Mouse (Mus musculus) midbrain, embryonic 16.5 days (tissue): ENCODE measurements around the gene Tnfsf13. TPM values are rescaled to one million over a fixed set of nuclear protein-coding genes. Genes with fewer than 3 reads are reported as not detected.
A peak's percentile ranks its signal among the peaks of the same experiment; 100 is the strongest.

Experiments
- ATAC-seq: fragments of 200-750 bp; cut with Nextera tagmentation; 2 replicates; pipeline ENCODE4 v1.8.0; 2017; ENCODE audit warnings: moderate TSS enrichment
- H3K27ac ChIP-seq: fragments of 300-500 bp; sonication (generic); 2 replicates; pipeline ENCODE4 v1.5.1; 2014; ENCODE audit warnings: mild to moderate bottlenecking, low read length, mixed read lengths
- H3K27me3 ChIP-seq: fragments of 300-500 bp; sonication (generic); 2 replicates; pipeline ENCODE4 v1.6.1; 2014; ENCODE audit warnings: low read depth, low read length, mixed read lengths; ENCODE audit not compliant: control insufficient read depth, insufficient read depth
- H3K36me3 ChIP-seq: fragments of 300-500 bp; sonication (generic); 2 replicates; pipeline ENCODE4 v1.6.1; 2014; ENCODE audit warnings: mild to moderate bottlenecking, low read length, moderate library complexity, mixed read lengths; ENCODE audit not compliant: control insufficient read depth, insufficient read depth
- H3K4me1 ChIP-seq: fragments of 300-500 bp; sonication (generic); 2 replicates; pipeline ENCODE4 v1.6.1; 2014; ENCODE audit warnings: mild to moderate bottlenecking, low read length, mixed read lengths; ENCODE audit not compliant: control insufficient read depth, insufficient read depth
- H3K4me2 ChIP-seq: fragments of 300-500 bp; sonication (generic); 2 replicates; pipeline ENCODE4 v1.6.1; 2014; ENCODE audit warnings: mild to moderate bottlenecking, low read length, mixed read lengths
- H3K4me3 ChIP-seq: fragments of 300-500 bp; sonication (generic); 2 replicates; pipeline ENCODE4 v1.5.1; 2014; ENCODE audit warnings: low read depth, mild to moderate bottlenecking, low read length, moderate library complexity, mixed read lengths
- H3K9ac ChIP-seq: fragments of 300-500 bp; sonication (generic); 2 replicates; pipeline ENCODE4 v1.6.1; 2014; ENCODE audit warnings: low read depth, low read length, mixed read lengths
- H3K9me3 ChIP-seq: fragments of 300-500 bp; sonication (generic); replicated peaks from 2 replicates; pipeline ENCODE4 v1.6.1; 2014; ENCODE audit warnings: mild to moderate bottlenecking, low read length, mixed read lengths; ENCODE audit not compliant: control insufficient read depth, poor library complexity, severe bottlenecking
- WGBS: fragments of 180-500 bp; shearing (Covaris S2); extraction: QIAGEN DNeasy Blood & Tissue Kit; methylation state at CpG from one replicate; pipeline ENCODE4 v1.1.7; 2014; 5-methylcytosine and 5-hydroxymethylcytosine counted together
- polyA plus RNA-seq: library from polyadenylated mRNA; unstranded; fragments of >200 nt; fragmentation: Nextera tagmentation; extraction: Ambion mirVana; gene quantifications from 2 replicates; pipeline ENCODE4 v1.2.1, GENCODE M21; 2015

Tnfsf13 gene
- polyA plus RNA-seq, 1 experiment from 2014 or later = 0.53 TPM

DNA sequence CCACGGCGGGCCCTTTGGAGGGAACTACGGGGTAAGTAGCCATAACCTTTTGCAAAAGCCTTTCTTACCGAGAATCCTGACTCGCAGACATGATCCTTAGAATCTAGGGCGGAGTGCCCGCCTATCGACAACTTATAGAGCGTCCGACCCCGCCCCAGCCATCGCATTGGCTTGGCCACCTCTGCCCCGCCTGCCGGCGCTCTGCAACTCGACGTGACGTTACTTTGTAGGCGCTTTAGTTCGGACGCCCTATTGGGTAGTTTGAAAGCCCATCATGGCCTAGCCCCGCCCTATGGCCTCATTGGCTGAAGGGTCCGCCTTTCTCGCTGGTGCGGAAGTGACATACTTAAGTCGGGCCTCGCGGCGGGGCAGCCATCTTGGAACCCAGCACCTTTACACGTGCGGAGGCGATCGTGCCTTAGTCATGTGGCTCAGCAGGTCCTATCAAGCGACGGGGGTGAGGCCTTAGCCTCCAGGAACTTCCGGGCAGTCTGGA lies 13.3 kb downstream of the Tnfsf13 start, which contains the start of gene Eif4a1:
Eif4a1 (minus strand) TSS at position 213 of the 496 bp plus-strand sequence.
- H3K36me3 ChIP-seq = peaks cover 42% of the 10 kb centered on the region
- under 1% methylated on average over 36 of the region's 36 CpGs for WGBS

DNA sequence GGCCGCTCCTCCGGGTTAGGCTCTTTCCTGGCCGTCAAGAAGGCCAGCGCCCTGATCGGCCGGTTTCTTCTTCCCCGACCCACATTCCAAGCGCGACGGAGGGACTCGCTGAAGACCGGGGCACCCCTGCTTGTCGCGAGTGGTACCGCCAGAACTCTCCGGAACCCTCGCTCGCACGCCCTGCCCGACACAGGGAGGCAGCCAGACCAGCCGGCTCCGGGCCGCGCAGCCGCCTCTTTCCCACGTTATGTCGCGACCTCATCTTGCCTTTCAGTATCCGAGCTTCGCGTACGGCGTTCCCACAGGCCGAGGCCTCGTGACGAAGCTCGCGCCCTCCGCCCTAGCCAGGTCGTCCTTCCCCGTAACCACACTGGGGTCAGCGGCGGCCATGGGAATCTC lies 13.9 kb downstream of the Tnfsf13 start:
- Histone ChIP-seq H3K4me2 (peak overlapping the region; percentile 95), H3K27ac (peak overlapping the region; percentile 98), H3K36me3 (peaks cover 41% of the 10 kb centered on the region), H3K4me3 (peak overlapping the region; percentile 97), H3K9ac (peak overlapping the region; percentile 99), H3K4me1 (peaks cover 25% of the 10 kb centered on the region), H3K27me3 (no peaks in the 10 kb centered on the region), H3K9me3 (no peaks in the 10 kb centered on the region)
- WGBS = under 1% methylated on average over 43 of the region's 43 CpGs
- peak; percentile 36 for ATAC-seq

More for the DNA sequence above, 13.3 kb downstream of the Tnfsf13 start, which contains the start of gene Eif4a1:
- Histone ChIP-seq H3K9me3 (no peaks in the 10 kb centered on the region), H3K4me1 (peaks cover 25% of the 10 kb centered on the region), H3K27me3 (no peaks in the 10 kb centered on the region), H3K9ac (peak within 1 kb of the TSS; percentile 99), H3K27ac (peak within 1 kb of the TSS; percentile 98), H3K4me3 (peak within 1 kb of the TSS; percentile 97), H3K4me2 (peak within 1 kb of the TSS; percentile 95)
- ATAC-seq = peak; percentile 97

DNA sequence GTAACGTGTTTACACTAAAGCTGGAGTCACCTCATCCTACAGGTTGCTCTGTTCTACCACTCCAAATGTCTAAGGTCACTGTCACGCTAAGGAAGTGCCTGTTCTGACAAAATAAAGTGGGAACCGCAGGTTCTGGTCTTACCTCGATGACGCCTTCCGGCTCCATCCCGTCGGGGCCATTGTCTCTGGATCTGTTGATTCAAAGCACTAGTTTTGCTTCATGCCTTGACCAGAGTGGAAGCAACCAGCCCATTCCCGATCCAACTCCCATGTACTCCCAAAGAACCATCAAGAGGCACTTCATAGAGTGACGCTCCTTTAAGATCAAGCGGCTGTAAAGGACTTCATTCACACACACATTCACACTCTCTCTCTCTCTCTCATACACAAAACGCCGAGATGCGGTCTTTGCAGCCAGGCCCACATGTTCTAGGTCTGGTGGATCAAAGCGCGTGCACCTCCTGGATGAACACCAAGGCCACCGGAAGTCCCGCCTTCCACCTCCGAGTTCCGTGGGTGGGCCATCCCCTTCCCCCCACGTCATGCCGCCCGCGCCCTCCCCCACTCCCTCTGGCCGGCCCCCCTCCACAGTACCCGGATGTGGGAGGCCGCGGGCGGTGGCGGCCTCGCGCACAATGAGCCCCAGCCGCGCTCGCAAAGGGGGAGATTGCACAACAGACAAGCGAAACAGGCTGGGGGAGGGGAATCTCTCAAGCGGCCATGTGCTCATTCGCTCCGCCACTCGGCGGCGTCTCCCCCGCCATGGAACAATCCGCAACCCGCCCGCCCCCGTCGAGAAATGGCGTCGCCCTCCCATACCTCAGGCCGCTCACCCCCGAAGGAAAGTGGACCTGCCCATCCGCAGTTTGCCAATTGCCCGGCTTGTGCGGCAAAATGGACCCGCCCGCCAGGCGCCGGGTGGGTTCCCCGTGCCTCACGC lies 14.5 kb downstream of the Tnfsf13 start:
- H3K9me3 ChIP-seq = no peaks in the 10 kb centered on the region
- peak overlapping the region; percentile 99 for H3K9ac ChIP-seq
- H3K36me3 ChIP-seq = peaks cover 35% of the 10 kb centered on the region
- H3K4me3 ChIP-seq = peak overlapping the region; percentile 97
- peak overlapping the region; percentile 98 for H3K27ac ChIP-seq
- H3K27me3 ChIP-seq = no peaks in the 10 kb centered on the region
- peaks cover 25% of the 10 kb centered on the region for H3K4me1 ChIP-seq
- H3K4me2 ChIP-seq = peak overlapping the region; percentile 95
- WGBS = under 1% methylated on average over 50 of the region's 61 CpGs
- peak; percentile 78 for ATAC-seq

DNA sequence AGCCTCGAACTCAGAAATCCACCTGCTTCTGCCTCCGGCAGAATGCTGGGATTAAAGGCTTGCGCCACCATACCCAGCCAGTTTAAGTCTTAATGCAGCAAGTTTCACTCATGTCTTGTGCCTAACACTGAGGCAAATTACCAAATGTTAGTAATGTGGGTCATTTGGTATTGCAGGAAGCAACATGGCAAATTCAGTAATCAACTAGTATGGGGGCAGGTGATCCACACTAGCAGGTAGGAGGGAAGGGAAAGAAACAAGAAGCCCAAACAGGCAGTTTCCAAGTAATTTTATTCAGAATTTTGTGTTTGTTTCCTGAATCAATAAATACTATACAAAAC lies 18.9 kb downstream of the Tnfsf13 start:
- ATAC-seq = no peak
- 82% methylated on average over 3 of the region's 3 CpGs for WGBS
- H3K9me3 ChIP-seq = no peaks in the 10 kb centered on the region
- no peak overlapping the region for H3K4me3 ChIP-seq
- no peak overlapping the region for H3K27ac ChIP-seq
- no peak overlapping the region for H3K9ac ChIP-seq
- peaks cover 25% of the 10 kb centered on the region for H3K4me1 ChIP-seq
- H3K4me2 ChIP-seq = no peak overlapping the region
- H3K27me3 ChIP-seq = no peaks in the 10 kb centered on the region
- H3K36me3 ChIP-seq = peaks cover 28% of the 10 kb centered on the region

DNA sequence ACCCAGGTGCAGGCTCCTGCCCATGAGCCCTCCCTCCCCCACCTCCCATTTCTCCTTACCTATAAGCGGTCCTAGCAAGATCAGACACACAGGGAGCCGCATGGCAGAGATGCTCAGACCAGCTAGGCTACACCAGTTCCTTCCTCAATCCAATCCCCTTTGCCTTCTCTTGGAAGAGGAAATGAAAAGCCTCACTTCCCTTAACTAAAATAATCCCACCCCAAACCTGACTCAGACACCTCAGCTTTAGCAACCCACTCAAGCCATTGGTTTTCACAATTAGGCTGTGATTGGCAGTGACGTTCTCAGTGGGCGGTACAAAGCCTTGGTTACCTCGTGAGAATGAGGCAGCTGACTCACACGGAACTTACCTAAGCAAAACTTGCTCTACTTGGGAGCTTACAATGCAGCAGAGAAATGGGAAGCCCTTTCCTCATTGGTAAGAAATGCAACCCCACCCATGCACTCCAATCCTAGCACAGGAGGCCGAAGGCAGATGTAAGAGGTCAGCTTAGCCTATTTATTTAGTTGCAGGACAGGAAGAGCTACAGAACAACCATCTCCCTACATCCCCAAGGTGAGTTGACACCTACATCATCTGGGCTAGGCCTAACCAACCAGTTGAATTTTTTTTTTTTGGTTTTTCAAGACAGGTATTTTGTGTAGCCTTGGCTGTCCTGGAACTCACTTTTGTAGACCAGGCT lies 19.5 kb downstream of the Tnfsf13 start, which contains the start of gene Cd68:
Cd68 (minus strand) TSS at position 193 of the 704 bp plus-strand sequence.
- Histone ChIP-seq H3K27ac (no peak within 1 kb of the TSS), H3K27me3 (no peaks in the 10 kb centered on the region), H3K9ac (no peak within 1 kb of the TSS), H3K4me2 (no peak within 1 kb of the TSS), H3K9me3 (no peaks in the 10 kb centered on the region), H3K36me3 (peaks cover 28% of the 10 kb centered on the region), H3K4me3 (no peak within 1 kb of the TSS), H3K4me1 (peaks cover 30% of the 10 kb centered on the region)
- WGBS = 34% methylated on average over 7 of the region's 7 CpGs
- ATAC-seq = no peak

DNA sequence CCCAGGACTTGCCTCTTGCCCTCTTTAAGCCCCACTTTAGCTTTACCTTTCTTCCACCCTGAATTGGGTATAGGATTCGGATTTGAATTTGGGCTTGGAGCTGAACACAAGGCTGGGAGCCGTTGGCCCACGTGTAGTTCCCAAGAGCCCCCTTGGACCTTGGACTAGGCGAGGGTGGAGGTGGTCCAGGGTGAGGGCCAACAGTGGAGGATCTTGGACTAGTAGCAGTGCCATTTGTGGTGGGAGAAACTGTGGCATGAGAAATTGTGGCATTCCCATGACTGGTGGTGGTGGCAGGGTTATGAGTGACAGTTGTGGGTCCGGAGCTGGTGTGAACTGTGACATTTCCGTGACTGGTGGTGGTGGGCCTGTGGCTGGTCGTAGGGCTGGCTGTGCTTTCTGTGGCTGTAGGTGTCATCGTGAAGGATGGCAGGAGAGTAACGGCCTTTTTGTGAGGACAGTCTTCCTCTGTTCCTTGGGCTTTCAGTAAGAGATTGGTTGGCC lies 20.1 kb downstream of the Tnfsf13 start:
- no peak overlapping the region for H3K4me3 ChIP-seq
- H3K4me1 ChIP-seq = peaks cover 28% of the 10 kb centered on the region
- H3K9me3 ChIP-seq = no peaks in the 10 kb centered on the region
- H3K4me2 ChIP-seq = no peak overlapping the region
- H3K9ac ChIP-seq = no peak overlapping the region
- 78% methylated on average over 9 of the region's 9 CpGs for WGBS
- peaks cover 28% of the 10 kb centered on the region for H3K36me3 ChIP-seq
- no peak for ATAC-seq
- no peak overlapping the region for H3K27ac ChIP-seq
- H3K27me3 ChIP-seq = no peaks in the 10 kb centered on the region

DNA sequence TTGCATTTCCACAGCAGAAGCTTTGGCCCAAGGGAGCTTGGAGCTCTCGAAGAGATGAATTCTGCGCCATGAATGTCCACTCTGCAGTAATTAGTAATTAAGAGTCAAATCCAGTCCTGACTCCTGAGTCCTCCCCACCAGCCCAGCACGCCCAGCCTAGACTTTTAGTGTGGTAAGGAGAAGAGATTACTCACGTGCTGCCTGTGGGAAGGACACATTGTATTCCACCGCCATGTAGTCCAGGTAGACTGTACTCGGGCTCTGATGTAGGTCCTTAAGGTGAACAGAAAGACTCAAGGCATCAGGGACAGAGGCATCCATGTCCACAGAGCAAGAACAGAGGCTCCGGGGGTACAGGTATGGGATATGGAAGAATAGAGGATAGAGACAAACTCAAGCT lies 20.7 kb downstream of the Tnfsf13 start:
- Histone ChIP-seq H3K27me3 (no peaks in the 10 kb centered on the region), H3K27ac (no peak overlapping the region), H3K9me3 (no peaks in the 10 kb centered on the region), H3K4me2 (no peak overlapping the region), H3K36me3 (peaks cover 28% of the 10 kb centered on the region), H3K4me1 (peaks cover 24% of the 10 kb centered on the region), H3K4me3 (no peak overlapping the region), H3K9ac (no peak overlapping the region)
- ATAC-seq = no peak
- WGBS = 94% methylated on average over 7 of the region's 7 CpGs

DNA sequence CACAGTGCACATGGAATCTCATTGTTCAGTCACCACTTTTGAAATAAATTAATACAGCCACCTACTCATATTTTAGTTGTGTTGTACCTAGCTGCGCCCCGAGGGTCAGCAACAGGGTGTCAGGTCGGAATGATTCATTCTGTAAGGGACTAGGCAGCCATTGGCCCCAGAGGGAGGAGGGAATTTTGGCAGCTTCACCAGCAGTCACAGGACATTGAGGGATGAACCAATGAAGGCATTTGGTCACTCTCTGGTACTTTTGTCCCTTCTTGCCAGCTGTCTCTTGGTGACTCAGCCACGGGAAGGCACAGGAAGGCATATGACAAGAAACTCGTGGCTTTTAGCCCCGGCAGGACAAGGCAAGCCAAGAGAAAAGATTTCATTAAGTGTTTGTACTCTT lies 21.8 kb downstream of the Tnfsf13 start:
- no peak overlapping the region for H3K4me2 ChIP-seq
- WGBS = 93% methylated on average over 6 of the region's 6 CpGs
- H3K9ac ChIP-seq = no peak overlapping the region
- peaks cover 22% of the 10 kb centered on the region for H3K36me3 ChIP-seq
- no peak overlapping the region for H3K4me3 ChIP-seq
- H3K4me1 ChIP-seq = peaks cover 15% of the 10 kb centered on the region
- H3K27ac ChIP-seq = peak overlapping the region; percentile 93
- H3K27me3 ChIP-seq = no peaks in the 10 kb centered on the region
- ATAC-seq = no peak
- H3K9me3 ChIP-seq = no peaks in the 10 kb centered on the region
